Mouse (Mus musculus) forebrain, embryonic 15.5 days (tissue): ENCODE data around the gene Uvrag. TPM values are rescaled to one million over a fixed set of nuclear protein-coding genes. Genes with fewer than 3 reads are reported as not detected.

Source experiments
- ATAC-seq: fragments of 200-750 bp; cut with Nextera tagmentation; replicated peaks from 2 replicates; pipeline ENCODE4 v1.8.0; 2017; ENCODE audit warnings: mild to moderate bottlenecking, moderate TSS enrichment, moderate library complexity
- H3K27ac ChIP-seq: fragments of 300-500 bp; sonication (generic); replicated peaks from 2 replicates; pipeline ENCODE4 v1.5.1; 2015; ENCODE audit warnings: mild to moderate bottlenecking, inconsistent platforms
- H3K27me3 ChIP-seq: fragments of 300-500 bp; sonication (generic); 2 replicates; pipeline ENCODE4 v1.6.1; 2015; ENCODE audit warnings: inconsistent platforms
- H3K36me3 ChIP-seq: fragments of 300-500 bp; sonication (generic); 2 replicates; pipeline ENCODE4 v1.6.1; 2015; ENCODE audit warnings: mild to moderate bottlenecking, inconsistent platforms
- H3K4me1 ChIP-seq: fragments of 300-500 bp; sonication (generic); 2 replicates; pipeline ENCODE4 v1.6.1; 2015; ENCODE audit warnings: inconsistent platforms
- H3K4me2 ChIP-seq: fragments of 300-500 bp; sonication (generic); replicated peaks from 2 replicates; pipeline ENCODE4 v1.6.1; 2015; ENCODE audit warnings: mild to moderate bottlenecking, inconsistent platforms
- H3K4me3 ChIP-seq: fragments of 300-500 bp; sonication (generic); 2 replicates; pipeline ENCODE4 v1.5.1; 2015; ENCODE audit warnings: mild to moderate bottlenecking, inconsistent platforms
- H3K9ac ChIP-seq: fragments of 300-500 bp; sonication (generic); replicated peaks from 2 replicates; pipeline ENCODE4 v1.6.1; 2015; ENCODE audit warnings: mild to moderate bottlenecking, inconsistent platforms
- H3K9me3 ChIP-seq: fragments of 300-500 bp; sonication (generic); 2 replicates; pipeline ENCODE4 v1.6.1; 2016; ENCODE audit warnings: inconsistent platforms
- WGBS: fragments of 180-500 bp; shearing (Covaris S2); methylation state at CpG from one replicate; pipeline ENCODE4 v1.1.7; 2015; ENCODE audit warnings: mixed read lengths; 5-methylcytosine and 5-hydroxymethylcytosine counted together
- polyA plus RNA-seq: library from polyadenylated mRNA; unstranded; fragments of >200 nt; fragmentation: Nextera tagmentation; extraction: Ambion mirVana; gene quantifications from 2 replicates; pipeline ENCODE4 v1.2.1, GENCODE M21; 2015

Uvrag gene
- polyA plus RNA-seq, 1 experiment from 2014 or later, result 17.2 TPM

- no peak for ATAC-seq
- no peak overlapping the region for H3K27ac ChIP-seq
- no peaks in the 10 kb centered on the region for H3K9me3 ChIP-seq
- WGBS, result 94% methylated on average over 6 of the region's 6 CpGs
- no peak overlapping the region for H3K4me3 ChIP-seq
- H3K9ac ChIP-seq, result no peak overlapping the region
- no peaks in the 10 kb centered on the region for H3K36me3 ChIP-seq
- no peaks in the 10 kb centered on the region for H3K27me3 ChIP-seq
- no peak overlapping the region for H3K4me2 ChIP-seq
- no peaks in the 10 kb centered on the region for H3K4me1 ChIP-seq
These were observed 144.2 kb downstream of the Uvrag start for GRCm38 (mm10) chr7:98996791-98997190.

GRCm38 (mm10) chr7:98995126-98995727 is 145.7 kb downstream of the Uvrag start:
- no peak overlapping the region for H3K9ac ChIP-seq
- no peaks in the 10 kb centered on the region for H3K9me3 ChIP-seq
- 90% methylated on average over 5 of the region's 5 CpGs for WGBS
- no peak for ATAC-seq
- H3K4me3 ChIP-seq, result no peak overlapping the region
- H3K27ac ChIP-seq, result no peak overlapping the region
- no peak overlapping the region for H3K4me2 ChIP-seq
- H3K4me1 ChIP-seq, result 0 out of 2 replicates have a peak, but pooled peaks cover 2% of the 10 kb centered on the region
- no peaks in the 10 kb centered on the region for H3K36me3 ChIP-seq
- H3K27me3 ChIP-seq, result no peaks in the 10 kb centered on the region

GRCm38 (mm10) chr7:98994137-98994536 is 146.8 kb downstream of the Uvrag start:
- H3K27me3 ChIP-seq, result no peaks in the 10 kb centered on the region
- no peak for ATAC-seq
- 0 out of 2 replicates have a peak, but pooled peaks cover 2% of the 10 kb centered on the region for H3K4me1 ChIP-seq
- no peaks in the 10 kb centered on the region for H3K36me3 ChIP-seq
- H3K9me3 ChIP-seq, result no peaks in the 10 kb centered on the region
- H3K4me3 ChIP-seq, result no peak overlapping the region
- 79% methylated on average over 6 of the region's 6 CpGs for WGBS
- no peak overlapping the region for H3K4me2 ChIP-seq
- no peak overlapping the region for H3K27ac ChIP-seq
- no peak overlapping the region for H3K9ac ChIP-seq

- Histone ChIP-seq H3K36me3 (no peaks in the 10 kb centered on the region), H3K9me3 (no peaks in the 10 kb centered on the region), H3K4me2 (no peak overlapping the region), H3K4me1 (0 out of 2 replicates have a peak, but pooled peaks cover 2% of the 10 kb centered on the region), H3K27me3 (no peaks in the 10 kb centered on the region), H3K4me3 (no peak overlapping the region), H3K27ac (no peak overlapping the region), H3K9ac (no peak overlapping the region)
- WGBS, result 82% methylated on average over 4 of the region's 4 CpGs
- no peak for ATAC-seq
These were observed 147.5 kb downstream of the Uvrag start for GRCm38 (mm10) chr7:98993395-98993794.

- Histone ChIP-seq H3K9ac (no peak overlapping the region), H3K36me3 (peaks cover 2% of the 10 kb centered on the region; the same call in 1 of the 2 replicates), H3K4me3 (no peak overlapping the region), H3K4me2 (no peak overlapping the region), H3K27ac (no peak overlapping the region), H3K4me1 (0 out of 2 replicates have a peak, but pooled peaks cover 2% of the 10 kb centered on the region), H3K27me3 (no peaks in the 10 kb centered on the region), H3K9me3 (no peaks in the 10 kb centered on the region)
- no peak for ATAC-seq
- WGBS, result 91% methylated on average over 2 of the region's 2 CpGs
These were observed 149.7 kb downstream of the Uvrag start for GRCm38 (mm10) chr7:98991204-98991761.

- H3K9ac ChIP-seq, result no peak overlapping the region
- H3K4me1 ChIP-seq, result 0 out of 2 replicates have a peak, but pooled peaks cover 2% of the 10 kb centered on the region
- no peak overlapping the region for H3K4me3 ChIP-seq
- no peak overlapping the region for H3K27ac ChIP-seq
- no peak for ATAC-seq
- no peaks in the 10 kb centered on the region for H3K27me3 ChIP-seq
- no peak overlapping the region for H3K4me2 ChIP-seq
- 50% methylated on average over 1 of the region's 1 CpGs for WGBS
- no peaks in the 10 kb centered on the region for H3K9me3 ChIP-seq
- H3K36me3 ChIP-seq, result peaks cover 2% of the 10 kb centered on the region; the same call in 1 of the 2 replicates
These were observed 150.4 kb downstream of the Uvrag start for GRCm38 (mm10) chr7:98990510-98990909.

GRCm38 (mm10) chr7:98986962-98987441 is 153.9 kb downstream of the Uvrag start:
- Histone ChIP-seq H3K4me2 (no peak overlapping the region), H3K9me3 (no peaks in the 10 kb centered on the region), H3K27me3 (no peaks in the 10 kb centered on the region), H3K4me3 (no peak overlapping the region), H3K9ac (no peak overlapping the region), H3K36me3 (peaks cover 2% of the 10 kb centered on the region; the same call in 1 of the 2 replicates), H3K4me1 (0 out of 2 replicates have a peak, but pooled peaks cover 2% of the 10 kb centered on the region), H3K27ac (no peak overlapping the region)
- 96% methylated on average over 14 of the region's 14 CpGs for WGBS
- no peak for ATAC-seq

GRCm38 (mm10) chr7:98985935-98986334 is 155.0 kb downstream of the Uvrag start:
- no peak for ATAC-seq
- H3K4me2 ChIP-seq, result no peak overlapping the region
- no peaks in the 10 kb centered on the region for H3K27me3 ChIP-seq
- no peaks in the 10 kb centered on the region for H3K9me3 ChIP-seq
- 0 out of 2 replicates have a peak, but pooled peaks cover 2% of the 10 kb centered on the region for H3K4me1 ChIP-seq
- no peak overlapping the region for H3K27ac ChIP-seq
- H3K4me3 ChIP-seq, result no peak overlapping the region
- peaks cover 2% of the 10 kb centered on the region; the same call in 1 of the 2 replicates for H3K36me3 ChIP-seq
- WGBS, result 75% methylated on average over 2 of the region's 2 CpGs
- no peak overlapping the region for H3K9ac ChIP-seq

GRCm38 (mm10) chr7:98985489-98985888 is 155.5 kb downstream of the Uvrag start:
- Histone ChIP-seq H3K4me1 (0 out of 2 replicates have a peak, but pooled peaks cover 2% of the 10 kb centered on the region), H3K9me3 (no peaks in the 10 kb centered on the region), H3K36me3 (peaks cover 2% of the 10 kb centered on the region; the same call in 1 of the 2 replicates), H3K27me3 (no peaks in the 10 kb centered on the region), H3K9ac (no peak overlapping the region), H3K4me2 (no peak overlapping the region), H3K4me3 (no peak overlapping the region), H3K27ac (no peak overlapping the region)
- no peak for ATAC-seq
- WGBS, result 90% methylated on average over 6 of the region's 6 CpGs

GRCm38 (mm10) chr7:98984319-98984718 is 156.6 kb downstream of the Uvrag start:
- WGBS, result 29% methylated on average over 7 of the region's 7 CpGs
- Histone ChIP-seq H3K27ac (no peak overlapping the region), H3K4me2 (no peak overlapping the region), H3K4me3 (no peak overlapping the region), H3K27me3 (no peaks in the 10 kb centered on the region), H3K9ac (no peak overlapping the region), H3K9me3 (no peaks in the 10 kb centered on the region), H3K36me3 (peaks cover 2% of the 10 kb centered on the region; the same call in 1 of the 2 replicates), H3K4me1 (no peaks in the 10 kb centered on the region)
- ATAC-seq, result no peak

- 80% methylated on average over 12 of the region's 12 CpGs for WGBS
- H3K4me2 ChIP-seq, result no peak overlapping the region
- no peaks in the 10 kb centered on the region for H3K27me3 ChIP-seq
- no peak overlapping the region for H3K27ac ChIP-seq
- no peak overlapping the region for H3K4me3 ChIP-seq
- no peak overlapping the region for H3K9ac ChIP-seq
- H3K36me3 ChIP-seq, result peaks cover 2% of the 10 kb centered on the region; the same call in 1 of the 2 replicates
- no peak for ATAC-seq
- H3K4me1 ChIP-seq, result no peaks in the 10 kb centered on the region
- H3K9me3 ChIP-seq, result no peaks in the 10 kb centered on the region
These were observed 157.9 kb downstream of the Uvrag start for GRCm38 (mm10) chr7:98983058-98983457.

- Histone ChIP-seq H3K9ac (no peak overlapping the region), H3K27me3 (no peaks in the 10 kb centered on the region), H3K9me3 (no peaks in the 10 kb centered on the region), H3K4me1 (no peaks in the 10 kb centered on the region), H3K4me3 (no peak overlapping the region), H3K27ac (no peak overlapping the region), H3K36me3 (no peaks in the 10 kb centered on the region), H3K4me2 (no peak overlapping the region)
- WGBS, result 91% methylated on average over 6 of the region's 6 CpGs
- no peak for ATAC-seq
These were observed 159.5 kb downstream of the Uvrag start for GRCm38 (mm10) chr7:98981423-98981822.
